Mouse (Mus musculus): ENCODE results near the gene Car10.

The Car10 gene

GRCm38 (mm10) chr11:93490211-93490820, 392.5 kb downstream of the Car10 start:
- DNase-seq (ENCODE audit: low spot score in 2 of 2) = no peak

- no peak for DNase-seq (ENCODE audit: low spot score in 2 of 2)
Measured at GRCm38 (mm10) chr11:93497896-93498295, 400.1 kb downstream of the Car10 start.

DNA sequence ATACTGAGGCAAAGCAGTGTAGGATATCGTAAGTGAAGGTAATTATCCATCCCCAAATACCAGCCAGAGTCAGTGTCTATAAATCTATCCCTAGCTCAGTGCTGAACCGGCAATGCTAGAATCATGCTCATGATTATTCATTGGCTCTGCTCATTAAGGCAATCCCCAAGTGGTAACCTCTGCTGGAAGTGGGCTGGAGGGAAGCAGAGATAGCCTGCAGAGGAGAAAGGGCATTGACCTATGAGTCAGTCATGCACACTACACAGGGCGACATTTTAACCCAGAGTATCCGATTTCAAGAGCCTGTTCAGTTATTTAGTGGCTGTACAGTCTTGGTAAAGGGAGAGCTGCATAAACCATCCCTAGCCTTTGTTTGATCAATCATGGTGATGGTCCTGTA, 402.6 kb downstream of the Car10 start:
- no peak for DNase-seq (ENCODE audit: low spot score in 2 of 2)

DNA sequence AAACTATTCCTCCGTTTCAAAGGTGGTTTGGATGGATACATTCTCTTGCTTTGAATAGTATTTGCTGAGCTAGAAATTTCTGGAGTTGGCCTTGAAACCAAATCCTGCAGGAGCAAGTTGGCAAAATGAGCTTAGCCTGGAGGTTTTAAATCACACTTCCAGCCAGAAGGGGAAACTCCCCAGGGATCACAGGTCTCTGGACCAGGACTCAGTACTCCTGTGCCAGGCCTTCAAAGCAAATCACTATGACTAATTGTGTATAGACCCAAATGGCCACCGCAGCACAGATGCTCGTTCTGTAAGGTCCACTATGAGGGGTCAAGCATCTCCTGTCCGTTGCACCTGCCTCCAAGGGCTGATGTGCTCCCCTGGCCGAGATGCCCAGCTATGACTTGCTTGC, 403.8 kb downstream of the Car10 start:
- DNase-seq (ENCODE audit: low spot score in 2 of 2) = no peak

- DNase-seq (ENCODE audit: low spot score in 2 of 2) = no peak
Measured at GRCm38 (mm10) chr11:93502864-93503263, 405.0 kb downstream of the Car10 start.

- DNase-seq (ENCODE audit: low spot score in 2 of 2) = no peak
Measured at GRCm38 (mm10) chr11:93503469-93503868, 405.6 kb downstream of the Car10 start.

- DNase-seq (ENCODE audit: low spot score in 2 of 2) = no peak
Measured at GRCm38 (mm10) chr11:93509527-93510235, 411.9 kb downstream of the Car10 start.

DNA sequence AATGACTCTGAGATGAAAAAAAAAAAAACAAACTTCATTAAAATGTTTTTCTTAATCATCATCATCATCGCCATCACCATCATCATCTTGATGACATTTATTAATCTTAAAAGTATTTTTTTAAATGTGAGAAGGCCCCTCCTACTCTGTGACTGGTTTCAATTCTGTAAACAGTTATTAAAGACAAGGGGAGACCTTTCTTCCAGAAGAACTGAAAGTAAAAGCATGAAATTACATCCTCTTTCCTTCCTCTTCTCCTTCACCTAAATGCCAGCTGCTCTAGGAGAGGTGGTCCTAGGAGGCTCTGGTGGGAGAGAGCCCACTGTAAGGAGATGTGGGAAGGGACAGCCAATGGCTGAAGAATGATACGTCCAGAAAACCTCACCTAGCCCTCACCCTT, 415.0 kb downstream of the Car10 start:
- DNase-seq (ENCODE audit: low spot score in 2 of 2) = no peak

DNA sequence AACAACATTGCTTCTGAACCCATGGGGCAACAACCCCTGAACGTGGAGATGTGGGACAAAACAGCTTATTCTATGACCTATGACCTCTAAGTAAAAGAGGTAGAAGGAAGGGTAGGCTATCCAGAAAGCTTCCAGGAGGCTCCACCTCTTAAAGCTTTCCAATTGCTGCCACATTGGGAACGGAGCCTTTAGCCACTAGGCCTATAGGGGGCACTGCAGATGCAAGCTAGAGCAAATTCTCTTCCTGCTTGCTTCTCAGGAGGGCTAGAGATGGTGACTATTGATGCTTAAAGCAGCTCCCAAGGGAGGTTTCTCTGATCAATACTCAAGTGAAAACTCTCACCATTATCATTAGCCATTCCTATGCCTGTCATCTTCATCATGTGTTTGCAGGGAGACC, 416.6 kb downstream of the Car10 start:
- DNase-seq (ENCODE audit: low spot score in 2 of 2) = no peak

DNA sequence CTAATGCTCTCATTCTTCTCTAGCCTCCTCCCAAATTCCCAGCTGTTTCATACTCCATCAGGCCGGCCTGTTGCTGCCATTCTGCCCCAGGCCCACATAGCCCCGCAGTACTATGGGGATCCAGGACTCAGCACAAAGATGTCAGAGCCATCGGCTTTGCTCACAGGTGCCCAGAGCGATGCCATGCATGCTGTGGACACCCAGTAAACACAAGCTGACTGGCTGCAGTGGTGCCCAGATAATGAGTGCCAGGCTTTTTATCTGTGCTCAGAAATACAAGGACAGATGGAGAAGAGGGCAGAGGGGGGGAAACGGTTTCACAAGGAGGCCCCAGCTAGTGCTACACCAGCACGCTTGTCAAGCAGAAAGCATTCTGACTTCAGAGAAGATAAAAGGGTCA, 417.7 kb downstream of the Car10 start:
- DNase-seq (ENCODE audit: low spot score in 2 of 2) = peak in 1 of 2 experiments; percentile 12

GRCm38 (mm10) chr11:93516216-93516615, 418.4 kb downstream of the Car10 start:
- DNase-seq (ENCODE audit: low spot score in 2 of 2) = no peak

- no peak for DNase-seq (ENCODE audit: low spot score in 2 of 2)
Measured at GRCm38 (mm10) chr11:93516946-93517345, 419.1 kb downstream of the Car10 start.

DNA sequence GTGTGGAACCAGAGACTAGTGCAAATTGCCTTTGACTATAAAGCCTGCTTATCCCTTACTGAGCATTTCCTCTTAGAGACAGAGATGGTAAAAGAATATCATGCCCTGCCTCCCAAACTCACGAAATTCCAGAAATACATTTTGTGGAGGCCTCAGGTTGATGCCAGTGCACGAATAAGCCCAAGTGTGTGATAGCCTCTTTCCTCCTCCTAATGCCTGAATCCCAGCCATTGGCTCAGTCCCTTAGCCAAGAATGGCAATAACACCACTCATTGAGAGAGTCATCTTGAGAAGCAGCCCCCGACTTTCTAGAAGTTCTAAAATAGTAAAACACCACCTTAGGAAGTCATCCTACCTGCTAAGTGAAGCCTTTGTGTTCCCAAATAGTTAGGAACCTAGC, 424.7 kb downstream of the Car10 start:
- DNase-seq (ENCODE audit: low spot score in 2 of 2) = no peak

DNA sequence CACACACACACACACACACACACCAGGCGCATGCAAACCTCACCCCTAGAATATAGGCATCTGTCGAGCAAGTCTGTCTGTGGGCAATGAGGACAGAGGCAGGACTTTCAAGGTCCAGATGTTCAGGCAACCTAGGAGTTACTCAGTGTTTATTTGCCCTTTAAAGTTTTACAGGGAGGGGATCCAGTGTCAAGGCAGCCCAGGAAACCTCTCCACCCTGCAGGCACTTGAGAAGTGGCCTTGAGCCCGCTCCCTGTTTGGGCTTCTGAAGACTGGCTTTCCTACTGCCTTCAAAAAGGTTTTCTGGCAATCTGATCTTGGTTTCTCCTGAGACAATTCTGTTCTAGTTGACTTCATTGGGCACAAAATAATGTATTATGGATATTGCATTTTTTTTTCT, 428.1 kb downstream of the Car10 start:
- no peak for DNase-seq (ENCODE audit: low spot score in 2 of 2)

DNA sequence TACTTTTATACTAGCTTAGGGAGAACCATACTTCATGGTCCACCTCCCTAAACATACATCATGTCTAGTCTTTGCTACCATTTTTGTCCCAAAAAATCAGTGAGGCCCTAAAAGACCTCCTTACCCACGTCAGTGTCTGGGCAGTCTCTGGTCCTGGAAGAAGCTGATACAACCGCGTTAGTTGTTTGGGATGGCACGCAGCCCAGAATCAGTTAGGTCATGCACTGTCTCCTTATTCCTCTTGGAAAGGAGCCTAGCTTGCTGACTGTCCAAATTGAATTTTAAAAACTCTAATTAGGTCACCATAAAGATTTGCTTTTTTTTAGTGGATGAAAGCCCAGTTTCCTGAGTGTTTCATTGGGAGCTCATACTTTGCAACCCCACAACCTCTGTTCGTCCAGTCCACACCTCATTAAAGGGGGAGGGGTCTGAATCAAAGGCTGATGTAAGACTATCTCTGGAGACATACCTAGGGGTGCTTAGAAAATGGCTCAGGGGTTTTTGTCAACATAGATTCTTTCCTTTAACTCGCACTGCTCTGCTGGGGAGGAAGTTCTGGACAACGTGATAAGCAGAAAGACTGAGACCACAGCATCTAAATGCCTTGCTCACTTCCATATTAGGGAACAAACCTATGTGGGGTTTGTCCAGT, 433.3 kb downstream of the Car10 start:
- peak; percentile 27 to 45 for DNase-seq (ENCODE audit: low spot score in 2 of 2)

- DNase-seq (ENCODE audit: low spot score in 2 of 2) = no peak
Measured at GRCm38 (mm10) chr11:93536244-93536643, 438.4 kb downstream of the Car10 start.

GRCm38 (mm10) chr11:93548904-93549303, 451.1 kb downstream of the Car10 start:
- DNase-seq (ENCODE audit: low spot score in 2 of 2) = no peak

DNA sequence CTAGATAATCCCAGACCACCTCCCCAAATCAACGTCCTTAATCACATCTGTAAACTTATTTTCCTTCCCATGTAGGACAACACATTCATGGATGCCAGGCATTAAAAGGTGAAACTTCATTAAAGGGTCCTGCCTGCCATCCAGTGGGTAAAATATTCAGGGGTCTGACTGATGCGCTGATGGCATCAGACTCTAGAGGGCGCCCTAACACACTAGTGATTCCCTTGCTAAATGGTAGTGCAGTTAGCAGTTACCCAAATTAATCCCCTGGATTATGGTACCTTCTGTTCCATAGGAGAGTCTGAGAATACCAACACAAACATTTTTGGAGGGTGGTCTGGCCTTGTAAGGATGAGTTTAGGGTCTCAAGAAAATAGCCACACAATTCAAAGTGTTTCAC, 453.1 kb downstream of the Car10 start:
- DNase-seq (ENCODE audit: low spot score in 2 of 2) = peak in 1 of 2 experiments; percentile 65

DNA sequence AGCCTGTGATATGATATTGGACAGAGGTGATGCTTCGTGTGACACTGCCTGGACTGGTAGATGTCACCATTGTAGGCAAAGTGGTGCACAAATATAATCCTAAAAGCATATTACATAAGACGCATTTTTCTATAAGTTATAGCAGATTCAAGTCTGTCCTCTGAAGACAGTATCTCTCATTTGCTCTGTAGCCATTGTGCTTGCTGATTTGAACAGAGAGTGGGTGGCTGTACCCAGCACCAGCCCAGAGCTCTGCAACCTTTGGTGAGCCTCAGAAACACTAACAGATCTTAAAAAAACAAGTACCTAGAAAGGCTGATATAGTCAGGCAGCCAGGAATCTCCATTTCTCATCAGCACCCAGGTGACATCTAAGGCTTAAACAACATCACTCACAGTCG, 461.3 kb downstream of the Car10 start:
- DNase-seq (ENCODE audit: low spot score in 2 of 2) = no peak

GRCm38 (mm10) chr11:93560570-93560969, 462.7 kb downstream of the Car10 start:
- DNase-seq (ENCODE audit: low spot score in 2 of 2) = no peak

- no peak for DNase-seq (ENCODE audit: low spot score in 2 of 2)
Measured at GRCm38 (mm10) chr11:93562330-93562865, 464.6 kb downstream of the Car10 start.

GRCm38 (mm10) chr11:93565756-93566155, 467.9 kb downstream of the Car10 start:
- no peak for DNase-seq (ENCODE audit: low spot score in 2 of 2)

Measured in cerebellum, postnatal 4 days (tissue).